Mouse (Mus musculus) limb, embryonic 11.5 days (tissue): ENCODE measurements at regions not wholly inside any gene's neighbourhood (a gene's known extent, or its start where the extent isn't known, plus 50 kb on each side); places are given as distances from the start of the nearest gene placed in this dataset.

Experiments
- ATAC-seq: fragments of 200-750 bp; cut with Nextera tagmentation; 2 replicates; pipeline ENCODE4 v1.8.0; 2017; ENCODE audit warnings: low read depth; ENCODE audit not compliant: insufficient number of reproducible peaks, low FRiP score, low TSS enrichment
- DNase-seq: peaks from one replicate; pipeline ENCODE4 v3.0.0-alpha.2; 2015; ENCODE audit warnings: low spot score
- H3K27ac ChIP-seq: fragments of 300-500 bp; sonication (generic); replicated peaks from 2 replicates; pipeline ENCODE4 v1.5.1; 2014; ENCODE audit warnings: low read depth, mild to moderate bottlenecking, low read length
- H3K27me3 ChIP-seq: fragments of 300-500 bp; sonication (generic); 2 replicates; pipeline ENCODE4 v1.6.1; 2014; ENCODE audit warnings: mild to moderate bottlenecking, low read length, mixed read lengths; ENCODE audit not compliant: control insufficient read depth, insufficient read depth
- H3K36me3 ChIP-seq: fragments of 300-500 bp; sonication (generic); 2 replicates; pipeline ENCODE4 v1.6.1; 2014; ENCODE audit warnings: mild to moderate bottlenecking, low read length, moderate library complexity, mixed read lengths; ENCODE audit not compliant: control insufficient read depth, insufficient read depth
- H3K4me1 ChIP-seq: fragments of 300-500 bp; sonication (generic); 2 replicates; pipeline ENCODE4 v1.6.1; 2014; ENCODE audit warnings: low read length, mixed read lengths; ENCODE audit not compliant: control insufficient read depth, insufficient read depth
- H3K4me2 ChIP-seq: fragments of 300-500 bp; sonication (generic); 2 replicates; pipeline ENCODE4 v1.6.1; 2014; ENCODE audit warnings: low read depth, mild to moderate bottlenecking, moderate library complexity; ENCODE audit not compliant: severe bottlenecking
- H3K4me3 ChIP-seq: fragments of 300-500 bp; sonication (generic); 2 replicates; pipeline ENCODE4 v1.5.1; 2014; ENCODE audit warnings: low read depth, low read length
- H3K9ac ChIP-seq: fragments of 300-500 bp; sonication (generic); 2 replicates; pipeline ENCODE4 v1.6.1; 2014; ENCODE audit warnings: mild to moderate bottlenecking, low read length
- H3K9me3 ChIP-seq: fragments of 300-500 bp; sonication (generic); 2 replicates; pipeline ENCODE4 v1.6.1; 2016; ENCODE audit warnings: low read length; ENCODE audit not compliant: control insufficient read depth
- WGBS: fragments of 180-500 bp; shearing (Covaris S2); extraction: QIAGEN DNeasy Blood & Tissue Kit; methylation state at CpG from one replicate; pipeline ENCODE4 v1.1.7; 2014; 5-methylcytosine and 5-hydroxymethylcytosine counted together

DNA sequence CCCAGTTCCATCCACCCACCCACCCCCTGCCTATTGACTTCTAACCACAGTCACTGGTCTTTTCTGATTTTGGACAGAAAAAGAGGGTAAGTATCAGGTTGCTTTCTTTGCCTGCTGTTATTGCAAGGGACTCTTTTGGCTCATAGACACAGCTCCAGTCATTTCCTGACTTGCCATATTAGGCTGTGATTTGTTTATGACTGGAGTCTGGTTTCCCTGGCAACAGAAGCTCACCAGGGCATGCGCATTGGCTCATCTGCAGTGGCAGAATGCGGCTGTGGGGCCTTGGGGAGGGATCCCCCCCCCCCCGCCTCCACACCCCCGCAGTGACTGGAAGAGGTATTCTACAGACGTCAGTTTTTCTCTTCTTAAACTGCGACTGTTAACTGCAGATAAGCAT, 65.9 kb downstream of the Cdr1 start:
- WGBS = 22% methylated on average over 6 of the region's 6 CpGs
- ATAC-seq (0 out of 2 replicates have a peak, but pooled peaks have one; percentile 54), DNase-seq (peak; percentile 35)
- Histone ChIP-seq H3K4me3 (no peak overlapping the region), H3K27ac (no peak overlapping the region), H3K4me2 (no peak overlapping the region), H3K9ac (no peak overlapping the region), H3K36me3 (no peaks in the 10 kb centered on the region), H3K27me3 (no peaks in the 10 kb centered on the region), H3K9me3 (no peaks in the 10 kb centered on the region), H3K4me1 (no peaks in the 10 kb centered on the region)

DNA sequence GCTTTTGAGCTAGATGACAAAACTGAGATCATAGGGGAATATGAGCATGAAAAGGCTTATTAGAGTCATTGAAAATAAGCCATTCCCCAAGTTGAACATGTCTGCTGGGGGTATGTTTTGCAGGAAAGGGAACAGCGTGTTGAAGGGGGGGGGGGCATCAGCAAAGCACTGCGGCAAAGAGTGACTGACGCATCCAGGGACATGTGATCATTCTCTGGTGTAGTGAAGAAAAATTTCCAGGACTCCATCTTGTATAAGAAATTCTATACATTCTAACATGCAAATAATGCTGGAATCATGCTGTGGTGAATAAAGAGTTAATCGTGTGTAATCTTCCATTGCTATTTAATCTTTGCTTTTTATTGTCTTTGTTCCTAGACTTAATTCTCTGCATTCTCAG, 68.0 kb downstream of the Cdr1 start:
- no peak overlapping the region for H3K27ac ChIP-seq

DNA sequence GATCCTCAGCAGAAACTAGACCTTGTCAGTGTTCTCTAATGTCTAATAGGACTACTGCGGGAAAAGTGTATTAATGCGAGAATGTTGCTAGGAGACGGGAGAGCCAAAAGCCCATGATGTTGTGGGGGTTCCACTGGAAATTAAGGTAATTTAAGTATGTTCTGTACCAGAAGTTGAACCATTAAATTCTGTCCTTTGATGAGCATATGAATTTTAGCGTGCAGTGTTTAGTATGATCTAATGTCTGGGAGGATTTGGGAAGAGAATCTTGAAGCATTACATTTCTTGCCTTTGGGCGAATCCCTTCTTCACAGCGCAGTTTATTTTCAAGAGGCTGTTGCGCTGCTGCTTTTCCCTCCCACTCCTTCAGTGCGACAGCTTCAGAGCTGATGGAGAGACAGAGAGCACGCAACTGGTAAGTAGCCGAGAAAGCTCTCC, 69.3 kb downstream of the Cdr1 start:
- H3K9ac ChIP-seq = no peak overlapping the region
- no peak for ATAC-seq
- H3K4me2 ChIP-seq = 0 out of 2 replicates have a peak overlapping the region, but pooled peaks have one; percentile 10
- peak; percentile 20 for DNase-seq
- H3K27ac ChIP-seq = no peak overlapping the region
- H3K4me3 ChIP-seq = no peak overlapping the region
- 33% methylated on average over 10 of the region's 10 CpGs for WGBS
- no peaks in the 10 kb centered on the region for H3K27me3 ChIP-seq
- H3K36me3 ChIP-seq = no peaks in the 10 kb centered on the region
- no peaks in the 10 kb centered on the region for H3K9me3 ChIP-seq
- no peaks in the 10 kb centered on the region for H3K4me1 ChIP-seq

More for the DNA sequence above, 68.0 kb downstream of the Cdr1 start:
- no peaks in the 10 kb centered on the region for H3K36me3 ChIP-seq
- no peak overlapping the region for H3K4me3 ChIP-seq
- ATAC-seq (no peak), DNase-seq (no peak)
- no peaks in the 10 kb centered on the region for H3K4me1 ChIP-seq
- no peaks in the 10 kb centered on the region for H3K9me3 ChIP-seq
- no peak overlapping the region for H3K4me2 ChIP-seq
- WGBS = 94% methylated on average over 4 of the region's 4 CpGs
- no peak overlapping the region for H3K9ac ChIP-seq
- no peaks in the 10 kb centered on the region for H3K27me3 ChIP-seq
